Mouse (Mus musculus) right cerebral cortex, postnatal 36 days (tissue): ENCODE data around the gene Casc4.
"Not testable (repeated sequence)": the region's sequence is repeated elsewhere in the genome, so short reads cannot be mapped to it uniquely, and the experiment has no call there.

Experiments used
- DNase-seq, 2 experiments: peaks; one replicate each; pipeline ENCODE4 v3.0.0; 2022; ENCODE audit warnings: low spot score in 2 of 2, mixed read lengths in 1 of 2

Gene Casc4

DNA sequence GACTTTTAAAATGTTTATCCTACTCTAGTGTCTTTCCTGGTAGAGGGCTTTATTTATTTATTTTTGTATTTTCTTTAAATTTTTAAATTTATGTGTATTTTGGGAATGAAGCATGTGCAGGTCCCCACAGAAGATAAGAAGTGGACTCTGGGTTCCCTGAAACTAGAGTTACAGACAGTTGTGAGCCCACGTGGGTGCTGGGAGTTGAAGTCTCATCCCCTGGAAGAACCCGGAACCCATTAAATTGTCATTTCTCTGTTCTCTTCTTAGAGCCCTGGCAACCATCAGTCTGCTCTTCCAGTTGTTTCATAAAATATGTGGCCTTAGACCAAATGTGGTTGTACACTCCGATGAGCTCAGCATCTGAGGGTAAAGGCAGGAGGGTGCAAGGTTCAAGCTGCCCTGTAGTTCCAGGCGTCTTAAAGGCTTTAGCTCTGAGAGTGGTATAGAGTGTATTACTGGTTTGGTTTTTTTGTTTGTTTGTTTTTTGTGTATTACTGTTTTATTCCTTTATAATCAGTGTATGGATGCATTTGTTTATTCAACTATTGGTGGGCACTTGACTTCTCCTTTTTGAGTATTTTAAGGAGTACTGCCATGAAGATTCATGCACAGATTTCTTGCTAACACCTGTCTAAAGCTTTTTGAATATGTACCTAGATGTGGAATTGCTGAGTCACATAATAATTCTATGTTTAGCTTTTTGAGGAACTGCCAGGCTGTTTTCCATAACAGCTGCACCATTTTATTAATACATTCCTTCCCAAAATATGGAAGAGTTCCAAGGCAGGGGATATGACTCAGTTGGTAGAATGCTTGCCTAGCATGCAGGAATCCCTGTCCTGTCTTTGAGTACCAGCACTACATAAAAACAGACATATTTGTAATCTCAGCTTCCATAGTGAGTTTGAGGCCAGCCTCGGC is 49.5 kb downstream of the Casc4 start:
- DNase-seq, result no peak

GRCm38 (mm10) chr2:121937624-121938023 is 70.9 kb downstream of the Casc4 start:
- DNase-seq, result not testable (repeated sequence)

- no peak for DNase-seq
These were observed 76.6 kb downstream of the Casc4 start for GRCm38 (mm10) chr2:121943364-121943763.

- DNase-seq, result no peak
These were observed 88.3 kb downstream of the Casc4 start for GRCm38 (mm10) chr2:121954971-121955656.

DNA sequence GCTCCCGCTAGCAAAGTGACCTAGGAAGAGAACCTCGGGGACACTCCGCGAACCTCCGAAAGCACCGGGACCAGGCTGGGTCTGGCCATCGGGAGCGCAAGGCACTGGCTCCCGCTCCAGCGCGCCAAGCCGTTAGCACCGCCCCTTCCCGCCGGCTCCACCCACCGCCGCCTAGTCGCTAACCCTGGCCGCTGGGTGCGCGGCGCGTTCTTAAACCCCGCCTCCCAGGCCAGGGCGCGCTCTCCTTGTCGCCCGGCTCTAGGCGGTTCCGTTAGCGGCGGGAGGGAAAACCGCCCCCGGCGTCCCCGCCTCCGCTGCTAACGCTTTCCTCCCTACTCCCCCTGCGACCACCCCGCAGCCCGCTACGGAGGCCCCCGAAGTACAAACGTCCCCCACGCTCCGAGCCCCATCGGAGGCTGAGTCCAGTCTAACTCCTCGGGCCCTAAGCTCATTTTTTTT is 89.0 kb downstream of the Casc4 start, which contains the start of the genes Ctdspl2 and Mageb3:
TSS of gene Ctdspl2 (plus strand) at position 237 of the 459 bp plus-strand sequence.
TSS of gene Mageb3 (minus strand) at position 328 of the 459 bp plus-strand sequence.
- peak; percentile 89 to 90 for DNase-seq

GRCm38 (mm10) chr2:121956224-121957018 is 89.7 kb downstream of the Casc4 start:
- DNase-seq, result peak; percentile 89 to 91

GRCm38 (mm10) chr2:121957216-121957792 is 90.5 kb downstream of the Casc4 start:
- DNase-seq, result no peak
